Mouse (Mus musculus): Measurements from ENCODE around the gene Gm13101. TPM values are rescaled to one million over a fixed set of nuclear protein-coding genes. Genes with fewer than 3 reads are reported as not detected.
"Not testable (repeated sequence)": the region's sequence is repeated elsewhere in the genome, so short reads cannot be mapped to it uniquely, and the experiment has no call there.

Gene Gm13101
- not detected in 2 replicates for polyA plus RNA-seq (2016; fragmentation: Nextera tagmentation; extraction: Ambion mirVana)

- H3K27ac ChIP-seq; H3K4me3 ChIP-seq; ATAC-seq (ENCODE audit: insufficient number of reproducible peaks, insufficient read depth, low FRiP score, low TSS enrichment); H3K4me2 ChIP-seq (replicated peaks); H3K9ac ChIP-seq; H3K9me3 ChIP-seq; H3K36me3 ChIP-seq; H3K4me1 ChIP-seq; H3K27me3 ChIP-seq: not testable (repeated sequence)
- WGBS: 45% methylated on average over 2 of the region's 2 CpGs
These were observed at the start of gene Gm13101 for GRCm38 (mm10) chr4:143966850-143967249. Gene Gm13101 (minus strand): TSS chr4:143966950.

- H3K27me3 ChIP-seq; ATAC-seq (ENCODE audit: insufficient number of reproducible peaks, insufficient read depth, low FRiP score, low TSS enrichment); H3K4me2 ChIP-seq (replicated peaks); H3K4me3 ChIP-seq; H3K36me3 ChIP-seq; H3K4me1 ChIP-seq; H3K9me3 ChIP-seq; H3K9ac ChIP-seq; H3K27ac ChIP-seq: not testable (repeated sequence)
- 46% methylated on average over 3 of the region's 3 CpGs for WGBS
These were observed 27.5 kb upstream of the Gm13101 start, which contains the start of gene Pramef17 for GRCm38 (mm10) chr4:143994269-143994668. Gene Pramef17 (minus strand): TSS chr4:143994369.

- not testable (repeated sequence) for H3K36me3 ChIP-seq; H3K4me2 ChIP-seq (replicated peaks); H3K9me3 ChIP-seq; H3K9ac ChIP-seq; ATAC-seq (ENCODE audit: insufficient number of reproducible peaks, insufficient read depth, low FRiP score, low TSS enrichment); H3K4me1 ChIP-seq; H3K27ac ChIP-seq; H3K27me3 ChIP-seq; H3K4me3 ChIP-seq
- WGBS: 93% methylated on average over 17 of the region's 17 CpGs
These were observed 21.4 kb upstream of the Gm13101 start for GRCm38 (mm10) chr4:143988126-143988525.

- not testable (repeated sequence) for H3K4me3 ChIP-seq; H3K9ac ChIP-seq; H3K9me3 ChIP-seq; H3K27me3 ChIP-seq; ATAC-seq (ENCODE audit: insufficient number of reproducible peaks, insufficient read depth, low FRiP score, low TSS enrichment); H3K27ac ChIP-seq; H3K4me1 ChIP-seq; H3K4me2 ChIP-seq (replicated peaks); H3K36me3 ChIP-seq
- WGBS: 87% methylated on average over 13 of the region's 17 CpGs
These were observed 20.8 kb upstream of the Gm13101 start for GRCm38 (mm10) chr4:143987475-143987941.

- H3K4me3 ChIP-seq; H3K36me3 ChIP-seq; H3K4me2 ChIP-seq (replicated peaks); H3K9ac ChIP-seq; H3K4me1 ChIP-seq; H3K27ac ChIP-seq; H3K27me3 ChIP-seq; ATAC-seq (ENCODE audit: insufficient number of reproducible peaks, insufficient read depth, low FRiP score, low TSS enrichment); H3K9me3 ChIP-seq: not testable (repeated sequence)
- 82% methylated on average over 5 of the region's 9 CpGs for WGBS
These were observed 19.0 kb upstream of the Gm13101 start for GRCm38 (mm10) chr4:143985733-143986132.

GRCm38 (mm10) chr4:143985165-143985564 lies 18.4 kb upstream of the Gm13101 start:
- no CpG with 5 or more reads among the region's 7 CpGs for WGBS
- H3K4me3 ChIP-seq; H3K4me2 ChIP-seq (replicated peaks): not testable (repeated sequence)

GRCm38 (mm10) chr4:143983446-143983845 lies 16.7 kb upstream of the Gm13101 start:
- H3K27ac ChIP-seq; H3K4me3 ChIP-seq; H3K27me3 ChIP-seq; H3K9ac ChIP-seq; H3K36me3 ChIP-seq; H3K9me3 ChIP-seq; H3K4me2 ChIP-seq (replicated peaks); ATAC-seq (ENCODE audit: insufficient number of reproducible peaks, insufficient read depth, low FRiP score, low TSS enrichment); H3K4me1 ChIP-seq: not testable (repeated sequence)
- 67% methylated on average over 1 of the region's 1 CpGs for WGBS

More at GRCm38 (mm10) chr4:143985165-143985564, 18.4 kb upstream of the Gm13101 start:
- ATAC-seq (ENCODE audit: insufficient number of reproducible peaks, insufficient read depth, low FRiP score, low TSS enrichment); H3K4me1 ChIP-seq; H3K9me3 ChIP-seq; H3K27me3 ChIP-seq; H3K36me3 ChIP-seq; H3K9ac ChIP-seq; H3K27ac ChIP-seq: not testable (repeated sequence)

GRCm38 (mm10) chr4:143950916-143951315 lies 15.8 kb downstream of the Gm13101 start, which contains the start of gene Pramef25:
Gene Pramef25 (minus strand): TSS chr4:143951016.
- not testable (repeated sequence) for ATAC-seq (ENCODE audit: insufficient number of reproducible peaks, insufficient read depth, low FRiP score, low TSS enrichment); H3K27ac ChIP-seq

More at GRCm38 (mm10) chr4:143950916-143951315, 15.8 kb downstream of the Gm13101 start, which contains the start of gene Pramef25:
- H3K36me3 ChIP-seq; H3K4me3 ChIP-seq; H3K9ac ChIP-seq; H3K27me3 ChIP-seq; H3K4me2 ChIP-seq (replicated peaks); H3K4me1 ChIP-seq: not testable (repeated sequence)
- WGBS: 87% methylated on average over 1 of the region's 1 CpGs
- H3K9me3 ChIP-seq: peaks cover 15% of the 10 kb centered on the region

Other genes starting within 250 kb of the Gm13101 start
- gene Gm13078, start 247.5 kb downstream of the Gm13101 start, polyA plus RNA-seq (2016; fragmentation: Nextera tagmentation; extraction: Ambion mirVana): not detected in 2 replicates
- gene Gm13023, start 177.6 kb downstream of the Gm13101 start, polyA plus RNA-seq (2016; fragmentation: Nextera tagmentation; extraction: Ambion mirVana): not detected in 2 replicates
- gene Gm13084, start 150.9 kb downstream of the Gm13101 start, polyA plus RNA-seq (2016; fragmentation: Nextera tagmentation; extraction: Ambion mirVana): not detected in 2 replicates
- not detected in 2 replicates for gene Gm13103, start 120.5 kb downstream of the Gm13101 start, polyA plus RNA-seq (2016; fragmentation: Nextera tagmentation; extraction: Ambion mirVana)
- not detected in 2 replicates for gene Pramef6, start 66.6 kb downstream of the Gm13101 start, polyA plus RNA-seq (2016; fragmentation: Nextera tagmentation; extraction: Ambion mirVana)
- gene Pramef25, start 15.9 kb downstream of the Gm13101 start, polyA plus RNA-seq (2016; fragmentation: Nextera tagmentation; extraction: Ambion mirVana): not detected in 2 replicates
- gene Pramef17, start 27.4 kb upstream of the Gm13101 start, polyA plus RNA-seq (2016; fragmentation: Nextera tagmentation; extraction: Ambion mirVana): not detected in 2 replicates
- gene Pramel4, start 92.2 kb upstream of the Gm13101 start, polyA plus RNA-seq (2016; fragmentation: Nextera tagmentation; extraction: Ambion mirVana): not detected in 2 replicates
- gene Gm13102, start 139.5 kb upstream of the Gm13101 start, polyA plus RNA-seq (2016; fragmentation: Nextera tagmentation; extraction: Ambion mirVana): not detected in 2 replicates
- gene Oog3, start 195.7 kb upstream of the Gm13101 start, polyA plus RNA-seq (2016; fragmentation: Nextera tagmentation; extraction: Ambion mirVana): not detected in 2 replicates
- gene Oog2, start 223.8 kb upstream of the Gm13101 start, polyA plus RNA-seq (2016; fragmentation: Nextera tagmentation; extraction: Ambion mirVana): not detected in 2 replicates
- gene C87977, start 246.4 kb upstream of the Gm13101 start, polyA plus RNA-seq (2016; fragmentation: Nextera tagmentation; extraction: Ambion mirVana): not detected in 2 replicates